Mouse (Mus musculus) large intestine, adult 2 months (tissue): ENCODE results near the gene Dtx2. TPM values are rescaled to one million over a fixed set of nuclear protein-coding genes. Genes with fewer than 3 reads are reported as not detected.
"Not testable (repeated sequence)": the region's sequence is repeated elsewhere in the genome, so short reads cannot be mapped to it uniquely, and the experiment has no call there.

Source experiments
- DNase-seq: peaks from one replicate; pipeline ENCODE4 v3.0.0-alpha.2; 2012; ENCODE audit warnings: low read depth, low spot score
- WGBS: fragments of 180-500 bp; shearing (Covaris S2); methylation state at CpG from one replicate; pipeline ENCODE4 v1.1.7; 2018; 5-methylcytosine and 5-hydroxymethylcytosine counted together
- polyA plus RNA-seq: library from polyadenylated mRNA; depleted of rRNA; stranded (reverse); fragments of >200 nt; gene quantifications from 2 replicates; pipeline ENCODE4 v1.2.3, GENCODE M21; 2012

The Dtx2 gene
- polyA plus RNA-seq, 1 experiment, result 10.1 TPM

GRCm38 (mm10) chr5:136017262-136017661, 22.7 kb downstream of the Dtx2 start:
- 83% methylated on average over 6 of the region's 6 CpGs for WGBS
- no peak for DNase-seq

DNA sequence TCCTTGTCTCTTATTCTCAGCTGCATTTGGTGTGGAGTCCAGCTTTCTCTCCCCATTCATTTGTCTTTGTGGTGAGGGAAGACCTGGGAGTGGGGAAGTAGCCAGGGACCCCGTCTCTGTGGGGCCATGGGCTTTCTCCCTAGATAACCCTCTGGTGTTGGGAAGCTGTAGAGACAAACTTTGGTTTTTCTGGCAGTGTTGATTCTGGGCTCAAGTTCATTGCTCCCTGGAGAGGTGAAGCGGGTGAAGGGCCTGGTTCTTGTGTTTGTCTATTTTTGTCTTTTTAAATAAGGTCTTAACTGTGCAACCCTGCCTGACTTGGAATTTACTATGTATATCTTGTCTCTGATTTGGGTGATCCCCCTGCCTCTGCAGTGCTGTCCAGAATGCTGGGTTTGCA, 24.1 kb downstream of the Dtx2 start:
- WGBS, result 87% methylated on average over 2 of the region's 2 CpGs
- DNase-seq, result no peak

GRCm38 (mm10) chr5:136019907-136020306, 25.3 kb downstream of the Dtx2 start:
- DNase-seq, result no peak
- 64% methylated on average over 1 of the region's 1 CpGs for WGBS

DNA sequence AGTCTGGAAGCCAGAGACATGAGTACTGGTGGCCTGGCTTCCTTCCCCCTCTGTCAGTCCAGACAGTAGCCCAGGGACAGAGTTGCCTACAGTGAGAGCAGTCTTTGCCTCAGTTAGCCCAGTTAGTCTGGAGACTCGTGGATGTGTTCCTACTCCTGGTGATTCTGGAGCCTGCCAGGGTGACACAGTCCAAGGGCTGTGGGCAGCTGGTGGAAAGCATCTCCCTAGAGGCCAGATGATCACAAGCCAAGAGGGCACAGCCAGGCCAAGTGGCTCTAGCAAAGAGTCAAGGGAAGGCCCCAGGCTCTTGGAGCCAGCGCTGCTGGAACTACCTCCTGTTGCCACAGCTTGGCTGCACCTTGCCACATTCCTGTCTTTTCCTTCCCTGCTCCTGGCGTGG, 31.1 kb downstream of the Dtx2 start:
- DNase-seq, result no peak
- WGBS, result 81% methylated on average over 3 of the region's 3 CpGs

GRCm38 (mm10) chr5:136026859-136027258, 32.3 kb downstream of the Dtx2 start:
- 90% methylated on average over 9 of the region's 9 CpGs for WGBS

DNA sequence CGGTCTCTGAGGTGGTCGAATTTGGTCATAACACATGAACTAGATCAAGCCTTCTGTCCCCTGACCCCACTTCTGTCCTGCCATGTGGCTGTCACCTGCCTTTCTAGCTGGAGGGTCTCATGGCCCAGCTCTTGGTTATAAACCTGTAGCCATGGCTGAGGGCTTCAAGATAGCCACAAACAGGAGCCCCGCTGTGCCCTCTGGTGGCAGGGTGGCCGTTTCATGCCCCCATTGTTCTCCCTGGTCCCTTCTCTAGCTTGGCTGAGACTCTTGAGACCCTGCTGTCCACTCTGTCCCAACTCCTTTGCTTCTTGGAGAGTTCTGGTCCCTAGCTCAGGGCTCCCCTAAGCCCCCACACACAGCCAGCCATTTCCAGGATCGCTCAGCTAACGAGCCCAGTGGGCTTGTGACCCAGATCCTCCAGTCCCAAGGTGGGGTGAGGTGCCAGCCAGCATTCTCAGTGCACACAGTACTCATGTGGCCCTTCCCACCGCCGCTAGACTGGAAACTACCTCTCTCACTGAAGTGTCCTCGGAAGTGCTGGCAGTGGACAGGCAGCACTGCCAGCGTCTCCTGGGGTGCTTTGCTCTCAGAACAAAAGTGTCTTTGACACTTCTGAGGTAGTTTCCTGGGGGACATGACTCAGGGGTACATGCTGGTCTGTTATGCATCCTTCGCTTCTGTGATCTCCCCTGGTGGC, 33.2 kb downstream of the Dtx2 start:
- WGBS, result 92% methylated on average over 11 of the region's 11 CpGs
- DNase-seq, result no peak

More at GRCm38 (mm10) chr5:136026859-136027258, 32.3 kb downstream of the Dtx2 start:
- DNase-seq, result no peak

- 32% methylated on average over 4 of the region's 4 CpGs for WGBS
- no peak for DNase-seq
Measured at GRCm38 (mm10) chr5:136034868-136035267, 40.3 kb downstream of the Dtx2 start.

GRCm38 (mm10) chr5:136035285-136035684, 40.7 kb downstream of the Dtx2 start:
- DNase-seq, result no peak
- 82% methylated on average over 1 of the region's 1 CpGs for WGBS

GRCm38 (mm10) chr5:136036667-136037066, 42.1 kb downstream of the Dtx2 start:
- WGBS, result 88% methylated on average over 1 of the region's 1 CpGs

GRCm38 (mm10) chr5:136038258-136039214, 43.9 kb downstream of the Dtx2 start, which contains the start of gene Upk3b:
Gene Upk3b (plus strand): TSS chr5:136038496.
- DNase-seq, result no peak
- 51% methylated on average over 17 of the region's 17 CpGs for WGBS

More at GRCm38 (mm10) chr5:136036667-136037066, 42.1 kb downstream of the Dtx2 start:
- no peak for DNase-seq

DNA sequence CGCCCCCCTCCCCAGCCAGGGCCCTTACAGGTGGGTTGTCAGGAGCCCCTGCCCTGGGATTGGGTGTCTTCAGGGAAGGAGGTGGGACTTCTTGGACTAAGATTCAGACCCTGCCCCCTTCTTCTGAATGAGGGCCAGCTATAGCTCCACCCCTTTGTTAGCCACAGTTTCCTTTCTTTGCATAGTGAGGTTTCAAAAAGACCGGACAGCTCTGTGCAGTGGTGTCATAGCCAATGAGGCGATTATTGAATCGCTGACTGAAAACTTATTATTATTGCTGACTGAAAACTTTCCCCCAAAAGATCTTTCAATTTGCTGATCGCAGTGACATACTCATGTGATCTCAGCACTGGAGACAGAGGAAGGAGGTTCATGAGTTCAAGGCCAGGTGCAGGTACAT, 45.6 kb downstream of the Dtx2 start:
- no peak for DNase-seq
- WGBS, result 61% methylated on average over 5 of the region's 5 CpGs

- 38% methylated on average over 2 of the region's 2 CpGs for WGBS
Measured at GRCm38 (mm10) chr5:136041260-136041659, 46.7 kb downstream of the Dtx2 start.

GRCm38 (mm10) chr5:136041666-136042065, 47.1 kb downstream of the Dtx2 start:
- DNase-seq, result no peak
- WGBS, result 94% methylated on average over 8 of the region's 8 CpGs

More at GRCm38 (mm10) chr5:136041260-136041659, 46.7 kb downstream of the Dtx2 start:
- no peak for DNase-seq

GRCm38 (mm10) chr5:136044865-136045264, 50.3 kb downstream of the Dtx2 start:
- WGBS, result 60% methylated on average over 13 of the region's 13 CpGs
- no peak for DNase-seq

- 37% methylated on average over 9 of the region's 9 CpGs for WGBS
- no peak for DNase-seq
Measured at GRCm38 (mm10) chr5:136045408-136045807, 50.8 kb downstream of the Dtx2 start.

DNA sequence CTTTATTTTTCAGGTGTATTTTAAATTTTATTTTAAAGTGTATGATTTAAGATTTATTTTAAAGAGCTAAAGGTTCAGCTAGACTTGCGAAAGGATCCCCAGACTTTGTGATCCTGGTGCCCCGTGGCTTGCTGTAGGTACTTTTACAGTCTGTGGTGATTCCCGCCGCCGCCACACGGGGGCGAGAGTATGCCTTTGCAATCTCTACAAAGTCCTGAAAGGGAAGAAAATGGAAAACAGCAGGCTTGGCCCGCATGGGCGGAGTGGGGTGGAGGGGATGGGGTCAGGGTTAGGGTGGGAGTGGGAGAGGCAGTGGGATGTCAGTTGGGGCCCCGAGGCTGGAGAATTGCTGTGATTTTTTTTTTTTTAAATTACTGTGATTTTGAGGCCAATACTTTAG, 51.4 kb downstream of the Dtx2 start:
- 1% methylated on average over 10 of the region's 10 CpGs for whole genome bisulfite sequencing
- peak; percentile 38 for DNase-seq

DNA sequence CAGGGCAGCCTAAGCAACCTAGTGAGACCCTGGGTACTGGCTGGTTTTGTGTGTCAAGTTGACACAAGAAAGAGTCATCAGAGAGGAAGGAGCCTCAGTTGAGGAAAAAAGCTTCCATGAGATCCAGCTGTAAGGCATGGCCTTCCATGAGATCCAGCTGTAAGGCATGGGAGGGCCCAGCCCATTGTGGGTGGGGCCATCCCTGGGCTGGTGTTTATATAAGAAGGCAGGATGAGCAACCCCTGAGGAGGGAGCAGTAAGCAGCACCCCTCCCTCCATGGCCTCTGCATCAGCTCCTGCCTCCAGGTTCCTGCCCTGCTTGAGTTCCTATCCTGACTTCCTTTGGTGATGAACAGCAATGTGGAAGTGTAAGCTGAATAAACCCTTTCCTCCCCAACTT, 53.9 kb downstream of the Dtx2 start:
- not testable (repeated sequence) for DNase-seq

DNA sequence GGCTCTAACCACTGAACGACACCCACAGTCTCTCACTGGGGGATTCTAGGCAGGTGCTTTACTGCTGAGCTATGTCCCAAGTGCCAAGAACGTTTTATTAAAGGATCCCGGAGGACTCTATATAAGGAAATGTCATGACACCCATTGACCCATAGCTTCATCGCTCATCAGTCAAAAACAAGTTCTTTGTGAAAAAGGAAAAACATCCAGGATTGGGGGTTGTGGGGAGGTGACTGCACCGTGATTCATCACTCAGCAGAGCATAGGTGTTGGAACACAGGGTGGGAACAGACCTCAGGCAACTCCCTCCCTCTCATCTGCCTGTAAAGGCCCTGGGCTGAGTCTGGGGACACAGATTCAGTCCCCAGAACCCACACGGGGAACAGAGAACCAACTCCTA, 55.3 kb downstream of the Dtx2 start:
- WGBS, result 57% methylated on average over 6 of the region's 6 CpGs

GRCm38 (mm10) chr5:136051231-136052085, 56.9 kb downstream of the Dtx2 start:
- WGBS, result 29% methylated on average over 10 of the region's 10 CpGs
- no peak for DNase-seq

More for the DNA sequence above, 55.3 kb downstream of the Dtx2 start:
- no peak for DNase-seq
